Mouse (Mus musculus) cerebellum, adult 8-10 months (tissue): ENCODE data around the gene Kcnmb3.

Source experiments
- DNase-seq: peaks from one replicate; pipeline ENCODE4 v3.0.0; 2022

Kcnmb3 gene

GRCm38 (mm10) chr3:32428921-32429320, 63.1 kb downstream of the Kcnmb3 start:
- no peak for DNase-seq

DNA sequence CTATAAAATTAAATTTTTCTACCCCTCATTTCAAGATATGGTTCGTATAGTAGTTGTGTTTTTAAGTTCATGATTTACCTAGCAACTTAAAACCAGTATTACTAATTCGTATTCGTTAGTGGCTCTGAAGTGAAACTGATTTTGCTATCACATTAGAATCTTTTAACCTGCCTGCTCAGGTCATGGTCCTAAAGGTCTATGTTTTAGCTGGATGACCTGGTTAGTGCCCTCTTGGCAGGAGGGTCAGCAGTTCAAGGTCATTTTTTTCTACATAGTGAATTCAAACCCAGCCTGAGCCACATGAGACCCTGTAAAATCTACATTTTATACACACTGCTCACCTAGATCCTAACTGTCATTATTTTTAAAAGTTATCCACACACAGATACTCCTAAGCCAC, 63.7 kb downstream of the Kcnmb3 start:
- no peak for DNase-seq

DNA sequence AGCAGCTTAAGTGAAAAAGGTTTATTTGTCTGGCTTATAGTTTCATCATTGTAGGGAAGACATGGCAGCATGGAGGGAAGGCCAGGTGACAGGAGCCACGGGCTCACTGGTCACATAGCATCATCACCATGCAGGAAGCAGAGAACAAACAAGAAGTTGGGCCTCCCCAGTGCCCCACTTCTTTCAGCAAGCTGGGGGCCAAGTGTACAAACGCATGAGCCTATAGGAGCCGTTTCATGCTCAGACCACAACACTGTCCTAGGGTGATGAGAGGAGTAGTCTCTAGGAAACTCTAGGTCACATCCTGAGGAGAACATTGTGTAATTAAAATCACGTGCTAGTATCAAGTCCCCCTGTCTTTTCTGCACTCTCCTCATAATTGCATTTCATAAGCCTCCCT, 64.3 kb downstream of the Kcnmb3 start:
- no peak for DNase-seq
